Mouse (Mus musculus): ENCODE data around the gene G430095P16Rik. TPM values are rescaled to one million over a fixed set of nuclear protein-coding genes. Genes with fewer than 3 reads are reported as not detected.

The G430095P16Rik gene
- polyA plus RNA-seq, 1 experiment from 2014 or later: 1.3 TPM

DNA sequence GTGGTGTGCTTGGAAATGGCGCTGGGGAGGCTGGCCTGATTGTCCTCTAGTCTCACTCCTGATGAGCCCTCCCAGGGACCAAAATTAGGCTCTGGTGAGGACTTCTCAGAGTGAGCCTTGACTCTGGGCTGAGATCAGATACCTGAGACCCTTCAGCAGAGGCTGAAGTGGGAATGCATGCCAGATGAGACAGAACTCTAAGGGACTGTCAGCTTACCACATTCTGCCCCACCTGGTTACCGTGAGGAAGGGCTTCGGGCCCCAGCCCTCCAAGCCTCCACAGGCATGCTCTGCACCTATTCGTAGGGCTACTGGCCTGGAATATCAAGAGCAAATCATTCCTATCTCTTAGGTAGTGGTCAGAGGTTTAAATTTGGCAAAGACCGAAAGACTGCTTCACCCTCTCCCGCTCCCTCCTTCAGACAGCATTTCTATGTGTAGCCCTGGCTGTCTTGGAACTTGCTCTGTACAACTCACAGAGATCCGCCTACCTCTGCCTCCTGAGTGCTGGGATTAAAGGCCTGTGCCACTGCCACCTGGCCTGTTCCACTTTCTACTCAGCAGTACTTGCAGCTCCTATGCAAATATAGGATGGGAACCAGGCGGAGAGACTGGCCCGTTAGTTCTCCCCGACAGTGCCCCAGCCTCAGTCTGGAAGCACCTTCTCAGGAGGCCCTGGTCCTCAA, 16.1 kb downstream of the G430095P16Rik start:
- Histone ChIP-seq H3K36me3 (no peaks in the 10 kb centered on the region), H3K27me3 (peaks cover 100% of the 10 kb centered on the region), H3K4me2 (replicated peaks) (no peak overlapping the region), H3K27ac (no peak overlapping the region), H3K9ac (replicated peaks) (0 out of 2 replicates have a peak overlapping the region, but pooled peaks have one; percentile 19), H3K4me1 (replicated peaks) (peaks cover 79% of the 10 kb centered on the region), H3K9me3 (no peaks in the 10 kb centered on the region), H3K4me3 (replicated peaks) (no peak overlapping the region)
- ATAC-seq: no peak
- WGBS: 32% methylated on average over 10 of the region's 10 CpGs

DNA sequence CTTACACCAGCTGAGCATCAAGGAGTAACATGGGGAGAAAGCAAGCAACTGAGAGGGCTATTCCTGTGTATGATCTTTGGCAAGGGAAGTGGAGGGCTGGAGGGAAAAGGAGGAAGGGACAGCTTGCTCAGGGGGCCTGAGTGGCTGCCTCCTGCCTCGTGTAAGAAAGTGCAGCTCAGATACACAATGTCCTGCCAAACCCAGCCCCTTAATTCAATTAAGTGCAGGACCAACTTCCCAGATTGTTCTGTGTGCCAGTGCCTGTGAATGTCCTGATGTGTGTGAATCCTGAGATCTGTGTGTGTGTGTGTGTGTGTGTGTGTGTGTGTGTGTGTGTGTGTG, 16.6 kb downstream of the G430095P16Rik start:
- Histone ChIP-seq H3K27me3 (peaks cover 100% of the 10 kb centered on the region), H3K4me3 (replicated peaks) (no peak overlapping the region), H3K27ac (no peak overlapping the region), H3K4me1 (replicated peaks) (peaks cover 79% of the 10 kb centered on the region), H3K36me3 (no peaks in the 10 kb centered on the region), H3K9me3 (no peaks in the 10 kb centered on the region), H3K4me2 (replicated peaks) (no peak overlapping the region), H3K9ac (replicated peaks) (no peak overlapping the region)
- 12% methylated on average over 1 of the region's 1 CpGs for WGBS
- ATAC-seq: no peak

DNA sequence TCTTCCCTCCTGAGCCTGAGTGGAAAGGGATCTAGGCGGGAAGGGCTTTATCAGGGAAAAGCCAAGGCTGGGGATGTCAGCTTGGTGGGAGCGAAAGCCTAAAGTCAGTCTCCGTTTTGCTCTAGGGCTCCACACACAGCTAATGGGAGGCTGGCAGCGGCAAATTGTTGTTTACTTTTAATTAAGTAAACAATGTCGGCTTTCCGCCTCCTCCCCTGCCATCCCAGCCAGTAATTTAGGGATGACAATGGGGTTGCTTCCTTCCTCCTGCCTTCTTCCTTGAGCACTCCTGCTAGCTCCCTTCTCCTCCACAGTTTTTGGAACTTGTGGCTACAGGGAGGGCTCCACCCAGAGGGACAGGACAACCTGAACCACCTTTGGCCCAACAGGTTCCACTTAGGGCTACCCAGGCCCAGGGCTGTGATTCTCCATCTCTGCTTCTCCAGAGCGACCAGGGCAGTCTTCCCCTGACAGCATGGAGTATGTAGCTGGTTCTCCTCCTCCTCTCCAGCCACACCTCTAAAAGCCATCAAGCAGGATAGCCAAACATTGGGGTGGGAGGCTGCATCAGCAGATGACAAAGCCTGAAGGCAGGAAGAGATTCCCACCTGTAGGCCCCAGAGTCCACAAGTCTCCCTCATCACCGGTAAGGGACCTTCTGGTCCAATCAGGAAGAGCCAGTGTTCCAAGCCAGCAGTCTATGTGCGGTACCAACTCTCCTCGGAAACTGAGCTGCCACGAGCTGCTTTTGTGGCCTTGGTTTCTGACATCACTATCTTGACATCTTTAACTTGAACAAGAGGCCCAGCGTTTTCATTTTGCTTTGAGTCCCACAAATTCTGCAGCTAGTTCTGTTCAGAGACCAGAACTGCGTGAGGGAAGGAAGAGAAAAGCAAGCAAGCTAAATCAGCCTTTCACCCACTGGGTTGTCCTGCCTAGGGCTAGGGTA, 18.4 kb downstream of the G430095P16Rik start:
- peaks cover 94% of the 10 kb centered on the region for H3K4me1 ChIP-seq (replicated peaks)
- no peak overlapping the region for H3K4me3 ChIP-seq (replicated peaks)
- H3K9me3 ChIP-seq: no peaks in the 10 kb centered on the region
- no peak overlapping the region for H3K9ac ChIP-seq (replicated peaks)
- no peak for ATAC-seq
- no peaks in the 10 kb centered on the region for H3K36me3 ChIP-seq
- 27% methylated on average over 13 of the region's 13 CpGs for WGBS
- no peak overlapping the region for H3K27ac ChIP-seq
- no peak overlapping the region for H3K4me2 ChIP-seq (replicated peaks)
- peaks cover 100% of the 10 kb centered on the region for H3K27me3 ChIP-seq

GRCm38 (mm10) chr8:84742171-84743053, 19.6 kb downstream of the G430095P16Rik start:
- peak; percentile 37 for ATAC-seq
- Histone ChIP-seq H3K9ac (replicated peaks) (peak overlapping the region; percentile 44), H3K4me3 (replicated peaks) (0 out of 2 replicates have a peak overlapping the region, but pooled peaks have one; percentile 5), H3K36me3 (no peaks in the 10 kb centered on the region), H3K9me3 (no peaks in the 10 kb centered on the region), H3K4me1 (replicated peaks) (peaks cover 96% of the 10 kb centered on the region), H3K27ac (peak overlapping the region; percentile 71), H3K27me3 (peaks cover 100% of the 10 kb centered on the region), H3K4me2 (replicated peaks) (peak overlapping the region; percentile 34)
- 4% methylated on average over 32 of the region's 32 CpGs for WGBS

DNA sequence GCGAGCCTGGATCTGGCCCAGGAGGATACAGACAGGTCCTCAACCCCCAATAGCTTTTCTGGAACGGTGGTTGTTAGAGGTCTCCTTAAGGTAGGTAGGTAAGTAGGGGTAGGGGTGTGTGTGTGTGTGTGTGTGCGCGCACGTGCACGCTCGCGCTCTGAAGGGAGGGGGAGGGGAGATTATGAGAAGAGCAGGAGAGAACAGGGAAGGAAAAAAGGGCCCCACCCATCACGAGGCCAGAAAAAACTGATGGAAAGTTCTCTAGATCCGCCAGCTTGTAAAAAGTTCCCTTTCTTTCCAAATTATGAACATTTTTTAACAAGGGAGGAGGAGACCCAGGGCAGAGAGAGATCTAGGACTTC, 20.2 kb downstream of the G430095P16Rik start:
- peak overlapping the region; percentile 71 for H3K27ac ChIP-seq
- no peaks in the 10 kb centered on the region for H3K36me3 ChIP-seq
- peaks cover 89% of the 10 kb centered on the region for H3K4me1 ChIP-seq (replicated peaks)
- H3K9me3 ChIP-seq: no peaks in the 10 kb centered on the region
- ATAC-seq: no peak
- 8% methylated on average over 10 of the region's 10 CpGs for WGBS
- peaks cover 99% of the 10 kb centered on the region for H3K27me3 ChIP-seq
- H3K4me3 ChIP-seq (replicated peaks): 0 out of 2 replicates have a peak overlapping the region, but pooled peaks have one; percentile 5
- H3K4me2 ChIP-seq (replicated peaks): peak overlapping the region; percentile 34
- peak overlapping the region; percentile 44; the same call in 1 of the 2 replicates for H3K9ac ChIP-seq (replicated peaks)

- Histone ChIP-seq H3K27ac (peak overlapping the region; percentile 71), H3K4me3 (replicated peaks) (no peak overlapping the region), H3K9ac (replicated peaks) (peak overlapping the region; percentile 36), H3K4me1 (replicated peaks) (peaks cover 82% of the 10 kb centered on the region), H3K4me2 (replicated peaks) (peak overlapping the region; percentile 34), H3K27me3 (peaks cover 99% of the 10 kb centered on the region), H3K9me3 (no peaks in the 10 kb centered on the region), H3K36me3 (no peaks in the 10 kb centered on the region)
- ATAC-seq: peak; percentile 72
- WGBS: 3% methylated on average over 17 of the region's 17 CpGs
Observed at GRCm38 (mm10) chr8:84743517-84744420, 21.0 kb downstream of the G430095P16Rik start.

DNA sequence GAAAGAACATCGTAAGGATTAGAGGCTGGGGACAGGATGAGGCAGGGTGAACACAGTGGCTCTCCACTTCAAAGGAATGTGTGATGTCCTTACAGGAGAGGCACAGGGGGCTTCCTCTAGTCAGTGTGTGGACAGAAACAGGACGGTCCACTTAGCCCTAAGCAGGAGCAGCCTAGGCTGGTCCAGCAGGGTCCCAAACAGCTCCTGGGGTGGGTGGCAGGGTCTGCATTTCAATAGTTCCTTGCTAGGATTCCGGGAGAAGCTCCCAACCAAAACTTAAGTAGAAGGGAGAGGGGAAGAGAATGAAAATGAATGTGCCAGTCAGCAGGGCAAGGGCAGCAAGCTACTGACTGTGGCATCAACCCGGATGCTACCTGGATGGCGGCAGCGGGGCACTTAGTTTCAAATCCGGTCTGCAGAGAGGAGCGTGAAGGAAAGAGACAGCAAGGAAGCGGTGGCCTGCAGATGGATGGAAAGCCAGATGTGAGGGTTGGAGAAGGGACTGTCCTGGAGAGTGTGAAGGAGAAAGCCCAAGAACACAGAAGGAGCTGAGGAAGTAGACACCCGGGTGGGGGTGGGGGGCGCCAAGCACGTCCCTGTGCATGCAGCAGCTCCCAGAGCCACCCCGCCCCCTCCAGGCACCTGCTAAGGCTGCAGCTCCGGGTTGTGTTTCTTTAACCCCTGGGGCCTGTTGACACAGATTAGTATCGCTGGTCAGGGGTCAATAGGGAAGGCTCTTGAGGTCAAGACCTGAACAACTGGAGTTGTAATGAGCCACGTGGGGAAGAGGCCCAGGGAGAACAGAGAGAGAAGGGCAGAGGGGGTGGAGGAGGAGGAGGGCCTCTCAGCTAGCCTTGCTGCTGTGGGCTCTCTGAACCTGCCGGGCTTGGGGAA, 22.5 kb downstream of the G430095P16Rik start:
- Histone ChIP-seq H3K27ac (no peak overlapping the region; the same call in none of the 2 replicates), H3K4me1 (replicated peaks) (peaks cover 74% of the 10 kb centered on the region), H3K9me3 (no peaks in the 10 kb centered on the region), H3K4me3 (replicated peaks) (no peak overlapping the region), H3K27me3 (peaks cover 99% of the 10 kb centered on the region), H3K9ac (replicated peaks) (peak overlapping the region; percentile 36; the same call in 1 of the 2 replicates), H3K36me3 (no peaks in the 10 kb centered on the region), H3K4me2 (replicated peaks) (no peak overlapping the region)
- no peak for ATAC-seq
- 5% methylated on average over 17 of the region's 17 CpGs for WGBS

DNA sequence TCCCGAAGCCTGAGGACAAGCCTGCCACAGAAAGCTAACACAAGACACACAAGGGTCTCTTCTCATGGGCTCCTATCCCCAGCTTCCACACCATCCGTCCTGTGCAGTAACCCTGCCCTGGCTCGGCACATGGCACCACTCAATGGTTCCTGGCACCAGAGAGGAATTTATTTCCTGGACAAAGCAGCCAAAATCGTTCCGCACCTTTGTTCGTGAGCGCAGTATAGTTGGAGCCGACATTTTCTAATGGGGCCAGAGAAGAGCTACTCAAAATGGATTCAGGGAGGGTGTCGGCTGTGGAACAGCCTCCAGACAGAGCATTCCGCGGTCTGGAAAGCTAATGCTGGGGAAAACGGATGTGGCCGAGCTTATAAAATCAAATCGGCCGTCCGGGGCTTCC, 26.7 kb downstream of the G430095P16Rik start:
- 67% methylated on average over 16 of the region's 16 CpGs for WGBS
- peaks cover 50% of the 10 kb centered on the region for H3K4me1 ChIP-seq (replicated peaks)
- no peak overlapping the region for H3K4me2 ChIP-seq (replicated peaks)
- no peak for ATAC-seq
- no peak overlapping the region for H3K4me3 ChIP-seq (replicated peaks)
- peak overlapping the region; percentile 41; the same call in 1 of the 2 replicates for H3K9ac ChIP-seq (replicated peaks)
- no peak overlapping the region for H3K27ac ChIP-seq
- no peaks in the 10 kb centered on the region for H3K36me3 ChIP-seq
- no peaks in the 10 kb centered on the region for H3K9me3 ChIP-seq
- peaks cover 99% of the 10 kb centered on the region for H3K27me3 ChIP-seq

DNA sequence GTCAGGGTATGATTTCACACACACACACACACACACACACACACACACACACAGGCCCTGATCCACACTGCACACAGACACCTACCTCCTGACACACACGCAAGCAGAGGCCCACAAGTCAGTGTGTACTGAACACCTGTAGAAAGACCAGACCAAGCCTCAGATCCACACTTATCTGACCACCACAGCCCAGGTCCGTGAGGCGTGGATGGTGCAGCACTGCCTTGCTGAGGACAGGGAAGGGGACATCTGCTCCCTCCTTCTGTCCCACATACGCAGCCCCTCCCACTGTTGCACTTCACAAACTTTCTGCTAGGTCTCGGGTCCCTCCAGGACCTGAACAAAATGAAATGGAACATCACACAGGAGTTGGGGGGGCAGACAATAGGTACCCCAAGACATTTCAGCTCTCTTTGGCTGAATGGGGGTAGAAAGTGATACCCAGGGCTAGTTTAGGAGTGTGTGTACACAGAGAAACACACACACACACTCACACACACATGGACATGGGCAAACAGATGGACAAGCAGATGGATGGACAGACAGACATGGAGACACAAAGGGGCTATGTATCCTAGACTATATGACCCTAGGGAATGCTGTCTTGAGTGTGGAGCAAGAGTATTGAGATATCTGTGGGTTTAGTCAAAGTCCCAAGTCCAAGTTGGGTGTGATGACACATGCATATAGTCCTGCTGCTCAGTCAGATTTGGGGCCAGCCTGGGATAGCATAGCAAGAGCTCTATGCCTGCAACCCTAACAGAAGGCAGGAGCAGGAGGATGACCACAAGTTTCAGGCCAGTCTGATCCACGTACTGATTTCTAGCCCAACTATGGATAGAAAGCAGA, 30.2 kb downstream of the G430095P16Rik start:
- Histone ChIP-seq H3K9ac (replicated peaks) (no peak overlapping the region), H3K4me3 (replicated peaks) (no peak overlapping the region), H3K4me2 (replicated peaks) (no peak overlapping the region), H3K36me3 (no peaks in the 10 kb centered on the region), H3K4me1 (replicated peaks) (peaks cover 28% of the 10 kb centered on the region), H3K27ac (no peak overlapping the region), H3K9me3 (no peaks in the 10 kb centered on the region), H3K27me3 (peaks cover 92% of the 10 kb centered on the region)
- no peak for ATAC-seq
- 78% methylated on average over 6 of the region's 6 CpGs for WGBS

Data from midbrain, embryonic 13.5 days (tissue).